Mouse (Mus musculus): Measurements from ENCODE around the gene Nol9. TPM values are rescaled to one million over a fixed set of nuclear protein-coding genes. Genes with fewer than 3 reads are reported as not detected.

Gene Nol9
- polyA plus RNA-seq, 1 experiment from 2014 or later = 36.9 TPM

GRCm38 (mm10) chr4:152088556-152089120, 49.5 kb downstream of the Nol9 start:
- Histone ChIP-seq H3K4me3 (0 out of 2 replicates have a peak overlapping the region, but pooled peaks have one; percentile 3), H3K27ac (no peak overlapping the region), H3K27me3 (ENCODE audit: insufficient read depth, poor library complexity, severe bottlenecking) (peaks cover 33% of the 10 kb centered on the region), H3K9me3 (no peaks in the 10 kb centered on the region), H3K4me1 (peaks cover 39% of the 10 kb centered on the region), H3K36me3 (0 out of 2 replicates have a peak, but pooled peaks cover 2% of the 10 kb centered on the region)
- DNase-seq (ENCODE audit: low spot score) = no peak
- WGBS = 60% methylated on average over 8 of the region's 8 CpGs

GRCm38 (mm10) chr4:152090191-152090590, 51.1 kb downstream of the Nol9 start:
- Histone ChIP-seq H3K27me3 (ENCODE audit: insufficient read depth, poor library complexity, severe bottlenecking) (peaks cover 24% of the 10 kb centered on the region), H3K36me3 (0 out of 2 replicates have a peak, but pooled peaks cover 2% of the 10 kb centered on the region), H3K4me3 (no peak overlapping the region), H3K4me1 (peaks cover 39% of the 10 kb centered on the region), H3K27ac (no peak overlapping the region), H3K9me3 (no peaks in the 10 kb centered on the region)
- 69% methylated on average over 9 of the region's 9 CpGs for WGBS
- no peak for DNase-seq (ENCODE audit: low spot score)

- no peak for DNase-seq (ENCODE audit: low spot score)
- Histone ChIP-seq H3K9me3 (no peaks in the 10 kb centered on the region), H3K36me3 (0 out of 2 replicates have a peak, but pooled peaks cover 2% of the 10 kb centered on the region), H3K27me3 (ENCODE audit: insufficient read depth, poor library complexity, severe bottlenecking) (peaks cover 24% of the 10 kb centered on the region; the same call in 1 of the 2 replicates), H3K4me3 (no peak overlapping the region), H3K27ac (peak overlapping the region; percentile 47; the same call in 1 of the 2 replicates), H3K4me1 (peaks cover 47% of the 10 kb centered on the region)
- WGBS = 56% methylated on average over 8 of the region's 8 CpGs
These were observed 53.7 kb downstream of the Nol9 start for GRCm38 (mm10) chr4:152092751-152093293.

- DNase-seq (ENCODE audit: low spot score) = no peak
- Histone ChIP-seq H3K27ac (no peak overlapping the region), H3K36me3 (0 out of 2 replicates have a peak, but pooled peaks cover 2% of the 10 kb centered on the region), H3K27me3 (ENCODE audit: insufficient read depth, poor library complexity, severe bottlenecking) (0 out of 2 replicates have a peak, but pooled peaks cover 12% of the 10 kb centered on the region), H3K4me3 (no peak overlapping the region), H3K9me3 (no peaks in the 10 kb centered on the region), H3K4me1 (peaks cover 50% of the 10 kb centered on the region)
- 86% methylated on average over 12 of the region's 12 CpGs for WGBS
These were observed 55.1 kb downstream of the Nol9 start for GRCm38 (mm10) chr4:152094233-152094632.

DNA sequence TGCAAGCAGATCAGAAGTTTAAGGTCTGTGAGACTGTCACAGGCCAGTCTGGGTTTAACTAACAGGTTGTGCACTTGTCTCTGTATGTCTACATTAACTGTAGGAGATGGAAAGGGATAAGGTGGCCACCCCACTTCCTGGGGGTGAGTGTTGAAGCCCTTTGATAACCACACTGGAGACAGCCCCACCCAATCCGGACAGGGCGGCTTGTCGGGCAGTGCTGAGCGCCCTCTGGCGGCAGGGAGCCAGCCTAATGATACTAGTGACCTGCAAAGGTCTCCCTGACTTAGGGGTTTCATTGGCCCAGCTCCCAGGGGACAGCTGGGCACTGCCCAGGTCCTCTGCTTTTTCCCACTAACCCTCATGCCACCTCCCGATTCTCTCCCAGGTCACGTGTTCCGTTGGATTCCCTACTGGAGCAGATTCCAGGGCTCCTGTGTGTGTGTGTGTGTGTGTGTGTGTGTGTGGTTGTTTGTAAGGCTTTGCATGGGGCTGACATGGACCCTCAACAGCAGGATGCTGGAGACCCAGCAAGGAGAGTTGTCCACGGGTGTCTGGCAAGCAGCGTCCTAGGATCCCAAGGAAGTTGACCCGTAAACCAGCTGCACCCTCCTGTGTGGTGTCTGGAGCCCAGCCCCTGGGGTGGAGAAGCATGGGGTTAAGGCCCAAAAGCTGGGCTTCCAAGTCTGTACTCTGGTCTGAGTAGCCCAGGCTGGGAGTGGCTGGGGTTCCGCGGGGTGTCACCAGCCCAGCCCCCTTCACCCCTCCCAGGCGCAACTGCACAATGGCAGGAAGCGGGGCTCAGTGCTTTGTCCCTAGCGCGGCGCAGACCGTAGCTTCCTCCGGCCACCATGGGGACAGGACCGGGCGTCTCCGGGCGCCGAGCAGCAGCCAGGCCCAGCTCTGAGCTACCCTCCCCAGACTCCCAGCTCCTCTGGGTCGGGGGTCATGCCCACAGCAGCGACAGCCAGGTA, 57.1 kb downstream of the Nol9 start:
- Histone ChIP-seq H3K9me3 (no peaks in the 10 kb centered on the region), H3K27ac (peak overlapping the region; percentile 79), H3K4me1 (peaks cover 66% of the 10 kb centered on the region), H3K4me3 (peak overlapping the region; percentile 47), H3K36me3 (0 out of 2 replicates have a peak, but pooled peaks cover 2% of the 10 kb centered on the region), H3K27me3 (ENCODE audit: insufficient read depth, poor library complexity, severe bottlenecking) (0 out of 2 replicates have a peak, but pooled peaks cover 12% of the 10 kb centered on the region)
- WGBS = 19% methylated on average over 27 of the region's 27 CpGs
- DNase-seq (ENCODE audit: low spot score) = no peak

GRCm38 (mm10) chr4:152096927-152097326, 57.8 kb downstream of the Nol9 start:
- peak overlapping the region; percentile 79 for H3K27ac ChIP-seq
- H3K9me3 ChIP-seq = no peaks in the 10 kb centered on the region
- peaks cover 73% of the 10 kb centered on the region for H3K4me1 ChIP-seq
- no peak for DNase-seq (ENCODE audit: low spot score)
- H3K36me3 ChIP-seq = peaks cover 2% of the 10 kb centered on the region
- 0 out of 2 replicates have a peak, but pooled peaks cover 12% of the 10 kb centered on the region for H3K27me3 ChIP-seq (ENCODE audit: insufficient read depth, poor library complexity, severe bottlenecking)
- H3K4me3 ChIP-seq = peak overlapping the region; percentile 47
- WGBS = 31% methylated on average over 6 of the region's 6 CpGs

DNA sequence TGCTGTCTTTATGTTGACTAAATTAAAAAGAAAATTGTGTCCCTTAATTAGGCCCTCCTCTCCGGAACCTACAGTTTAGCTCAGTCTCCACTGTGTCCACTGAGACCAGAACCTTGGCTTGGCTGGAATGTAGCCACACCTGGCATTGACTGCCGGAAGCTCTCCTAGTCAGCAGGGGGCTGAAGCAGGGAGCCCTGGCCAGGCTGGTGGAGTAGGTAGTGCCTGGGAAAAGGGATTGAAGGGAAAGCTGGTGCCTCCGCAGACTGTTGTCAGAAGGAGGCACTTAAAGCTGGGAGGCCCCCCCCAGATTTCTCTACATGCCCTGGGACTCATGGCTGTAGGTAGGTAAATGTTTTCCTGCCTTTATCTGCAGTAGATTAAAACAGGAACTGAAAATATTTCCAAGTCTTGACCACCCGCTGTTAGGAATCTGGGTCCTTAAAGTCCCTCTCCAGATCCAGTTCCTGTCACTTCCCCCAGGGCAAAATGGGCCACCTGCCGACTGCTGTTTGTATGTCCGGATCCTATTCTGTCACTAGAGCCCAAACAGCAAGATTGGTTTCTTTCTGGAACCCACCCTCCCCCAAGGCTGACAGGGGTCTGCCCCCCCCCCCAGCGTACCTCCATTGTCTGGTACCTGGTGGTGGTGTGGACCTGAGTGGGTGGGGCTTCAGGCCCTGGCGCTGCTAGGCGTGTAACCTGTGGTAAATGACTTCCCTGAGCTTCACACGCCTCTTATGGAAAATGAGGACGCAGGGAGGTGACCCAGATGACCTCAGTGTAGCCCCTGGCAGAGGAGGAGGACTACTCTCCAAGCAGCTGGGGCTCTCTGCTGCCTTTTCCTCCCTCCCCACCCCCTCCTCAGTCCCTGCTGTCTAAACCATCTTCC, 59.0 kb downstream of the Nol9 start:
- 27% methylated on average over 11 of the region's 11 CpGs for WGBS
- H3K27me3 ChIP-seq (ENCODE audit: insufficient read depth, poor library complexity, severe bottlenecking) = 0 out of 2 replicates have a peak, but pooled peaks cover 12% of the 10 kb centered on the region
- H3K4me1 ChIP-seq = peaks cover 67% of the 10 kb centered on the region
- peaks cover 13% of the 10 kb centered on the region for H3K36me3 ChIP-seq
- no peak for DNase-seq (ENCODE audit: low spot score)
- H3K27ac ChIP-seq = peak overlapping the region; percentile 29; the same call in 1 of the 2 replicates
- H3K4me3 ChIP-seq = peak overlapping the region; percentile 47
- H3K9me3 ChIP-seq = no peaks in the 10 kb centered on the region

DNA sequence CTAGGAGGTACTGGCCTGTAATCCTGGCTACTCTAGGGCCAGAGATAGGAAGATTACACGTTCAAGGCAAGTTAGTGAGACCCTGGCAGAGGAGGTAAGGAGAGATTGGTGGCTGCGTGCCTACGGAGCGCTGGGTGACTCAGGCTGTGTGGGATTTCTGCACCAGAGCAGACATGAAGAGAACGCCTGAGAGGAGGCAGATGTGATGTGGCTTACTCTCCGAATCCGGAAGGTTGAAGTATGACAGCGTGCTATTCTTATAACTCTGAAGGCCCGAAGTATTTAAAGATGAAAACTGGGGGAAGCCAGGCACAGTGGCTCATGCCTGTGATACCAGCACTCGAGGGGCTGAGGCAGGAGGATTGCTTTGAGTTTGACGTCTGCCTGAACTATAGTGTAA, 61.4 kb downstream of the Nol9 start:
- H3K4me1 ChIP-seq = peaks cover 66% of the 10 kb centered on the region
- H3K4me3 ChIP-seq = no peak overlapping the region
- 67% methylated on average over 11 of the region's 11 CpGs for WGBS
- peaks cover 32% of the 10 kb centered on the region for H3K36me3 ChIP-seq
- H3K9me3 ChIP-seq = no peaks in the 10 kb centered on the region
- peaks cover 27% of the 10 kb centered on the region for H3K27me3 ChIP-seq (ENCODE audit: insufficient read depth, poor library complexity, severe bottlenecking)
- no peak for DNase-seq (ENCODE audit: low spot score)
- peak overlapping the region; percentile 16; the same call in 1 of the 2 replicates for H3K27ac ChIP-seq

DNA sequence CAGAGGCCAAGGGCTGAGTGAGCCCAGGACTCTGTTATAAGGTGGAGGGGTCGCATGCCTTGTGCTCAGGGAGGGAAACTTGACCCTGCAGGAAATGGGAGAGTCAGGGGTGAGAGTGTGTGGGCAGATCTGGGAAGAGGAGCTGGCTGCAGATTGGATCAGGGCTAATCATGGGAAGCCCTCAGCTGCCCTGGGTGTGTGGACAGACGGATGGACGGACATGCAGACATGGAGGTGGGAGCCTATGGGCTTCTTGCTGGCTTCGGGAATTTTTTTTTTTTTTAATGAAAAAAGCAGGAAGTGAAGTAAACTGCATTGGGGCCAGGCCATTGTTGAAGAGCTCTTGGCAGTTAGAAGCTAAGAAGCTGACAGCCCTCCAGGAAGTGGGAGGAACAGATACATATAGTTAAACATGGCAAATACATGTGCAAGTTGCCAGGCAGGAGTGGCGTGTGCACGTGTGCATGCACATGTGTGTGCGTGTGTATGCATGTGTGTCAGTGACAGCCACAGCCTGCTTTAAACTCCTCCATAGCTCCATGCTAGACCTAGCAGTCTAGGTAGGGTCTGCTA, 62.0 kb downstream of the Nol9 start:
- Histone ChIP-seq H3K4me1 (peaks cover 65% of the 10 kb centered on the region), H3K27me3 (ENCODE audit: insufficient read depth, poor library complexity, severe bottlenecking) (peaks cover 29% of the 10 kb centered on the region), H3K27ac (peak overlapping the region; percentile 9; the same call in 1 of the 2 replicates), H3K9me3 (no peaks in the 10 kb centered on the region), H3K36me3 (peaks cover 38% of the 10 kb centered on the region), H3K4me3 (no peak overlapping the region)
- DNase-seq (ENCODE audit: low spot score) = no peak
- WGBS = 57% methylated on average over 7 of the region's 7 CpGs

- Histone ChIP-seq H3K36me3 (peaks cover 44% of the 10 kb centered on the region), H3K4me3 (no peak overlapping the region), H3K27me3 (ENCODE audit: insufficient read depth, poor library complexity, severe bottlenecking) (peaks cover 26% of the 10 kb centered on the region), H3K4me1 (peaks cover 60% of the 10 kb centered on the region), H3K9me3 (no peaks in the 10 kb centered on the region), H3K27ac (no peak overlapping the region)
- 89% methylated on average over 16 of the region's 16 CpGs for WGBS
- DNase-seq (ENCODE audit: low spot score) = no peak
These were observed 62.8 kb downstream of the Nol9 start for GRCm38 (mm10) chr4:152101921-152102320.

DNA sequence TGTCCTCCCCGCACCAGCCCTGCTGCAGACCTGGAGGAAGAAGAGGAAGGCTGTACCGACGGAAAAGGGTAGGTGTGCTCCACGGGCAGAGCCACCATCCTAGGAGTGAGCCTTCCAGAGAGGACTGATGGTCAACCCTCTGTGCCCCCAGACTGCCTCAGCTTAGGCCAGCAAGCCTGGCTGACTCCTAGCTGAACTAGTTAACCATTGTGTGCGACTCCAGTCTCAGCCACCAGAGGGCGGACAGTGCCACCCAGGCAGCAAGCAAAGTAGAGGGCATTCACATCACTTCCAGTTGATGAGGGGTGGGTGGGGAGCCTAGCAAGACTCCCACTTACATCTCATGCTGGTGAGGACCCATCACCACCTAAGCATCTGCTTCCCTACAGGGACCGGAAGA, 63.9 kb downstream of the Nol9 start:
- no peak for DNase-seq (ENCODE audit: low spot score)
- Histone ChIP-seq H3K27me3 (ENCODE audit: insufficient read depth, poor library complexity, severe bottlenecking) (peaks cover 30% of the 10 kb centered on the region), H3K27ac (no peak overlapping the region), H3K4me3 (no peak overlapping the region), H3K4me1 (peaks cover 60% of the 10 kb centered on the region), H3K36me3 (peaks cover 52% of the 10 kb centered on the region), H3K9me3 (no peaks in the 10 kb centered on the region)
- 42% methylated on average over 7 of the region's 7 CpGs for WGBS

Measured in heart, embryonic 10.5 days (tissue).